Mouse (Mus musculus): ENCODE results near the gene Slc9a1. TPM values are rescaled to one million over a fixed set of nuclear protein-coding genes. Genes with fewer than 3 reads are reported as not detected.

Gene Slc9a1
- total RNA-seq (2021) (10 to 100 TPM; 57.8 to 69.0 TPM), polyA plus RNA-seq (2012; rRNA removed) (104 and 127 TPM in 2 replicates)
- long read RNA-seq, full-length matches to known transcripts, result 4 of 18 reads
- long read RNA-seq, partial matches to known transcripts, result 10 of 18 reads
- long read RNA-seq, other reads (novel, unspliced or antisense), result 4 of 18 reads

- peak; percentile 96 for DNase-seq
These were observed at the start of gene Slc9a1 for GRCm38 (mm10) chr4:133369553-133370297. Gene Slc9a1, plus strand, starts transcription at chr4:133369706.

- DNase-seq, result no peak
These were observed 41.4 kb upstream of the Slc9a1 start for GRCm38 (mm10) chr4:133328129-133328528.

GRCm38 (mm10) chr4:133330296-133330695 lies 39.2 kb upstream of the Slc9a1 start:
- no peak for DNase-seq

DNA sequence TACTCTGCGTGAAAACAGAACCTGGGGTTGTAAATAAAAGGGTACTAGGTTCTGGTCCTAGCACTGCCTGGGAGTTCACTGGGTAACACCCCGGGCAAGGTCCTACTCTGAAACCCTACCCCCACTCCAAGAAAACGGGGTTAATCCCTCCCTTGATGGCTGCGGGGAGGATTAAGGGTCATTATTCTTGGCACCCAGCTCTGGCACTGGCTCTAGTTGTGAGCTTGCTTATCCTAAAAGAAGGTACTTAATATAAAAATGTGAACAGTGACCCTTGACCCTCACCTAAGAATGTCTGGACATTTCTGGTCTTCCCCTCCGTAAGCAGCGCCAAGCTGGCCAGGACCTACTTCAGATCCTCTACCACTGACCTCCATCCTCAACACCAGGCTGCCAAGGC lies 36.2 kb upstream of the Slc9a1 start:
- DNase-seq, result no peak

GRCm38 (mm10) chr4:133337833-133338520 lies 31.5 kb upstream of the Slc9a1 start:
- DNase-seq, result peak; percentile 28

DNA sequence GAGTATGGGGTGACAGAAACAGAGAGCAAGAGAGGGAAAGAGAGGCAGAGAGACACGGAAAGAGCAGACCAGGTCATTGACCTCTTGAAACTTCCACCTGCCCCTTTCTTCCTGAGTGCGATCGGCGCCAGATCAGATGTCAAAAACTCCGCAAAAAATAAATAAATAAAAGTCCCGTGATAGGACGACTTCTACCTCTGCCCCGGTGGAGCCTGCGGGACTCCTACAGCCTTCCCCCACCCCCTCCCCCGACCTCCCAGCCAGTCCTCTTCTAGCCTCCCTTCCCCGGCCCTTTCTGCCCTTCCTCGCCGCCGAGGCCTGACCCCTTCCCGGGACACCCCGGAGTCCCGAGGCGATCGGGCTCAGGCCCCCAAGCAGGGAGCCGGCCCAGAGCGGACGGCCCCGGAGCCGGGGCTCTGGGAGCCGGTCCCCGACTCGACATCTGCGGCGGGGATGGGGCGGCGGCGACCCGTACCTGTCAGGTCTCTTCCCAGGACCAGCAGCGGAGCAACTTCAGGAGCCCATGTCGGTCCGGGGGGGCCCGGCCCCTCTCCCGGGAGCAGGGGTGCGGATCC lies 30.9 kb upstream of the Slc9a1 start:
- DNase-seq, result no peak

- peak; percentile 99 for DNase-seq
These were observed 30.3 kb upstream of the Slc9a1 start for GRCm38 (mm10) chr4:133339148-133339749.

DNA sequence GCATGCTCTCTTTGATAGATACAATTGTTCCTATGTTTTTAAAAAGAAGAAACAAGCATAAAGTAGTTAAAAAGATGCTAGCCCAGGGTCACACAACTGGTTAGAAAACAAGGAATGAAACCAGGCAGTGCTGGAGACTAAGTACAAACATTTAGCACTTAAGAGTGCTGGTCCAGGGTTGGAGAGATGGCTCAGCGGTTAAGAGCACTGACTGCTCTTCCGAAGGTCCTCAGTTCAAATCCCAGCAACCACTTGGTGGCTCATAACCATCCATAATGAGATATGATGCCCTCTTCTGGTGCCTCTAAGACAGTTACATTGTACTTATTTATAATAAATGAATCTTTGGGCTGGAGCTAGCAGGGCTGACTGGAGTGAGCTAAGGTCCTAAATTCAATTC lies 29.3 kb upstream of the Slc9a1 start:
- no peak for DNase-seq

DNA sequence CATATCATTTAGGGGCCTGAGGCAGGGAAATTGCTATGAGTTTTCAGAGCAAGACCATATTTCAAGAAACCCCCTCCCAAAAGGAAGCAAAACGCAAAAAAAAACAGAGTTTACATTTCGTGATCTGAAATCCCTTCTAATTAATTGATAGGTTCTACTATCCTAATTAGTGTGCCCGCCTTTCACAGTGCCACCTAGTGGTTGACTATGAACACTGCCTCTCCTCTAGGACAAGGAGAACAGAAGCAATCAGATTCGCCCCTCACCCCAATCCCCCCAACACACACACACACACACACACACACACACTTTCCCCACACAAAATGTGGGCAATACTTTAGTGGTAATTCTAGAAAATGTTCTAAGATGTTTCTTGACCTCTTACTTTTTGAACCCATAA lies 25.4 kb upstream of the Slc9a1 start:
- DNase-seq, result peak; percentile 32

DNA sequence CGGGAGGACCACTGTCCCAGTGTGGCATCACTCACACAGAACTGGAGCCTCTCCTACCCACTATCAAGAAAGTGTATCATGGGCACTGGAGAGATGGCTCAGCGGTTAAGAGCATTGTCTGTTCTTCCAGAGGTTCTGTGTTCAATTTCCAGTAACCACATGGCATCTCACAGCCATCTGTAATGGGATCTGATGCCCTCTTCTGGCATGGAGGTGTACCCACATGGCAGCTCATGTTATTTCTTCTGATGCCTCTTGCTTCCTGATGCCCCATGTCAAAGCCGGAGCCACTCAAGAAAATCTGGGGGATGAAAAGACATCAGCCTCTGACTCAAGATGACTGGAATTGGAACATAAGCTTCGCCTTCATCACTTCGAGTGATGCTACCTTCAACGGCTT lies 23.8 kb upstream of the Slc9a1 start:
- DNase-seq, result no peak

GRCm38 (mm10) chr4:133346577-133346976 lies 22.9 kb upstream of the Slc9a1 start:
- no peak for DNase-seq

DNA sequence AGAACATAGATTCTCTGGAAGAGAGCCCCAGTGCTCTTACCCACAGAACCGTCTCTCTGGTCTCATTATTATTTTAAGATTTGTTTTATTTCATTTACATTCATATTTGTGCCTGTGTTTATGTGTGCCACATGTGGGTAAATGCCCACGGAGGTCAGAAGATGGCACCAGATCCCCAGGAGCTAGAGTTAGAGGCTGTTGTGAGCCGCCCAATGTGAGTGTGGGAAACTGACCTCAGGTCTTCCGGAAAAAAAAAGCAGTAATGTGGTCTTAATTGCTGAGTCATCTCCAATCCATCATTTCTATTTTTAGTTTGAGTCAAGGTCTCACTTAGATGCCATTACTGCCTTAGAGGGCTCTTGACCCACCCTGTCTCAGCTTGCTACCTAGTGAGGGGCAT lies 21.9 kb upstream of the Slc9a1 start:
- peak; percentile 61 for DNase-seq

GRCm38 (mm10) chr4:133348051-133348775 lies 21.3 kb upstream of the Slc9a1 start:
- DNase-seq, result peak; percentile 49

DNA sequence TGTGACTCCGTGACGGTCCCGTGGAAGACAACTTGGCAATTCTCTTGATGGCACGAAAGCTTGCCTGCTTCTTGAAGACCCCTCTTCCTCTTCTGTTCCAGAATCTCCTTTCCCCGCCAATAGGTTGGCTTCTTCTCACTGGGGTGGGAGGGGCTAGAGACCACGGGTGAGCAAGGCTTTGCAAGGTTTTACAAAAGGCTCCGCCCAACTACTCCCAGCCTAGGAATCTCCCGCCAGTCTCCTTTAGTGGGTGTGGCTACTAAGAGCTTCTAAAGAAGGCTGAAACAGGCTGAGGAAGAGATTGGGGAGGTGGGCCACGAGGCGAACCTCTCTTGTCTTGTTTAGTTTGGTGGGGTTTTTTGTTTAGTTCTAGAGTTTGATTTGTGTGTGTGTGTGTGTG lies 16.7 kb upstream of the Slc9a1 start:
- DNase-seq, result no peak

DNA sequence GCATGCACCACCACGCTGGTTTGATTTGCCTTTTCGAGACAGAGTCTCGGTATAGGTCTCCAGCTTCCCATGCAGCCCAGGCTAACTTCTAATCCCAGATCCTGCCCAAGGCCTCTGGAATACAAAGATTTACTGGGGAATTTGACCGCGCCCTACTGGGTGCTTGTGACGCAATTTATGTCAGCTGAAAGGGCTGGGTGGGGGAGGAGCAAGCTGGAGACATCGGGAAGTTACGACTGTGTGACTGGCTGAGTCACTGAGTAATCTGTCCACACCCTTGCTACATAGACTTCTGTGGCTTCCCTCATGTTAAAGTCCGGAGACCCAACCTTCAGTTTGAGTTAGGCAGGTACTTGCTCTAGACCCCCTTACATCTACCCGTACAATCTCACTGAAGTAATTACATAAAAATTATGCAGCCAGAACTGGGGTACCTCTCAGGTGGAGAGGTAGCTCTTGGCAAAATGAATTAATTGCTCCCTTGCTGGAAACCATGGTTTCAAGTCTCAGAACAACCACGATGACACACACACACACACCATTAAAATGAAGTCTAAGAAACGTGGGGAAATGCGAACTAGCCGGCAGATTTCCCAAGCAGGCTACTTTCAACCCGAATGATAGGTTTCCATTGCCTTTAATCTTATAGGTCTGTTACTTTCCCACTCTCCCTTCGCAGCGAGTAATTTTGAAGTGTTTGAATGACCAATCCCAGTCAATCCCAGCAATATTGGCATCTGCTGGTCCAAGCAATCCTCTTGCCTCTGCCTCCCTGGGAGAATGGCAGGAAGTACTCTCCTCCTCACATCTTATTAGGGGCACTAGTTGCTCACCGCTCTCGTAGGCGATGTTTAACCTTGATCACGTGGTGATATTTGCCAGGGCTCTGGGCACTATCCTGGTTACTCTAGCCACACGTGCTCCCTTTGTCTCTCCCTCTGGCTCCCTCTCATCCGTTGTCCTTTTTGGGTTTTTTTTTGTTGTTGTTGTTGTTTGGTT lies 15.8 kb upstream of the Slc9a1 start, which contains the start of gene Wdtc1:
TSS of gene Wdtc1 (minus strand) at position 115 of the 999 bp plus-strand sequence.
- DNase-seq, result peak; percentile 67

DNA sequence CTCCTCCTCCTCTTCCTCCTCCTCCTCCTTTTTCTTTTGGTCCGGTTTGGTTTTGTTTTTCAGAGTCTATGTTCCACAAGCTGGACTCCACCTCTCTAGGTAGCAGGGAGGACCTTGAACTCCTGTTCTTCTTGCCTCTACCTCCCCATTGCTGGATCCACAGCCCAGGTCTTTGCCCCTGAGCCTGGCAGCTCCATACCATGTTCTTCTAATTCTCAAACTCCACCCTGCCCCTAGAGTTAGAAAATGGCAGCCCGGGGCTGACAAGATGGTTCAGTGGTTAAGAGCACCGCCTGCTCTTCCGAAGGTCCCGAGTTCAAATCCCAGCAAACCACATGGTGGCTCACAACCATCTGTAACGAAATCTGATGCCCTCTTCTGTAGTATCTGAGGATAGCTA lies 14.9 kb upstream of the Slc9a1 start:
- DNase-seq, result no peak

GRCm38 (mm10) chr4:133370298-133371274 lies 1.1 kb downstream of the Slc9a1 start:
- DNase-seq, result peak; percentile 46

GRCm38 (mm10) chr4:133371621-133372277 lies 2.2 kb downstream of the Slc9a1 start:
- DNase-seq, result peak; percentile 56

DNA sequence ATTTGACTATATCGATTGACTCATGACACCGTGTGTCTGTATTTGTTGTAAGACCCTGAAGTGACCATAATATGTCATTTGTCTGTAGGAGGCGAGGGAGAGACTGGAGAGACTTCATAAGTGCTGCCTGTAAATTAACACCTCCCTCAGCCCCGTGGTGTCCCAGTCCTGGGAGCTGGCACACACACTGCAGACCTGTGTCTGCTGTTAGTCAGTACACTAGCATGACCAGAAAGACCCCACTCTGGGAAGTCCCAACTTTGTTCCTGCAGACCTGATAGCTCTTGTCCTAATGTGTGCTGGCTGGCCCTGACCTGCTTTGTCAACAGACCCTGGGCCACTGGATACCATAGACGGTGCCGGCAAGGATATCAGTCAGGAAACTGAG lies 2.8 kb downstream of the Slc9a1 start:
- DNase-seq, result peak; percentile 43
